Mouse (Mus musculus) embryo, embryonic 10.5 days (tissue): ENCODE results near the gene Med14.
A peak's percentile ranks its signal among the peaks of the same experiment; 100 is the strongest.

Source experiments
- DNase-seq: peaks from one replicate; pipeline ENCODE4 v3.0.0-alpha.2; 2015; ENCODE audit warnings: low spot score

The Med14 gene

DNA sequence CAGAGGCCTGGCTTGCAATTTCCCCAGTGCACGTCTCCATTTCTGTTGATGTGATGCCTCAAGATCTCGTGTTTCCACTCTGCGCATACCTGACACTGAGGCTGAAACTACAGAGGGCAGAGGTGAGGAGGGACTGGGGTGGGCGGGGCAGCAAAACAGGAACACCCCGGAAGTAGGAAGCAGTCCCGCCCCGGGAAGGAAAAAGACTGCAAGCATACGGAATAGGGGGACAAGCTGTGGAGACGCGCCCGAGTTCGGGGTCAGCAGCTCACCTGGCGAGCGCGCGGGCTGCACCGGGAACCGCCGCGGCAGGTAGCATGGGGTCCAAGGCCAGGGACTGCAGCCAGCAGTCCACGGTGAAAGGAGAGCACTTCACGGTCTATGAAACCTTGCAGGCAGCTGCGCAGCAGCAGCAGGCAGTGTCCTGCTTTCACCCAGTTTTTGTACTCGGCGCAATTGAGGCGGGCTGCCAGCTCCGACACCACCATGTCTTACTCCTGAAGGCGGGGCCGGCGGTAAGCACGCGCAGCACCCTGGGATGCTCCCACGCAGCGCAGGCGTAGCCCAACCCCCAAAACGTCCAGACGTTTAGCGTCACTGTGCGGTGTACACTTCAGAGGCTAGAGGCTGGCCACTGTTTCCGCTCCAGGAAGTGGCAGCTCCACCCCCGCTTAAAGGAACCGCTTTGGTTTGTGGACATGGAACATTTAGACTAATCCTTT, 88.7 kb downstream of the Med14 start, which contains the start of gene 1810030O07Rik:
Gene 1810030O07Rik, minus strand, starts transcription at position 615 of the 722 bp plus-strand sequence.
- DNase-seq, result peak; percentile 90

GRCm38 (mm10) chrX:12653879-12654278, 108.0 kb downstream of the Med14 start:
- DNase-seq, result no peak

DNA sequence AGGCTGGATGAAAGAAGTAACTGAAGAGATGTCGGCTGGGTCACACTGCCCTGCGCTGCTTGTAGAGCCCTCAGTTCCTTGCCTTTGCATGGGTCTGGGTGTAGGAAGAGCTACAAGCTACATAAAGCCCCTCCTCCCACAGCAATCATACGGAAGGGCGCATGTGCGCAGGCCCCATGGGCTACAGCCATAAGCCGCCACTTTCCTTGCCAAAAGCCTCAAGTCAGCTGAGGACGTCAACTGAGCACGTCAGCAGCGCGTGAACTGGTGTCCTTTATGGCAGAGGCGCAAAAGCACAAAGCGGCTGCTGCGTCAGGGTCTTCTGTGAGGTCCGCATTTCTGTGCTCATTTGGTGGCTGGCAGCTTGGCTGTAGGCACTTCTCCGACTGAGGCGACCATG, 110.0 kb downstream of the Med14 start:
- DNase-seq, result no peak

DNA sequence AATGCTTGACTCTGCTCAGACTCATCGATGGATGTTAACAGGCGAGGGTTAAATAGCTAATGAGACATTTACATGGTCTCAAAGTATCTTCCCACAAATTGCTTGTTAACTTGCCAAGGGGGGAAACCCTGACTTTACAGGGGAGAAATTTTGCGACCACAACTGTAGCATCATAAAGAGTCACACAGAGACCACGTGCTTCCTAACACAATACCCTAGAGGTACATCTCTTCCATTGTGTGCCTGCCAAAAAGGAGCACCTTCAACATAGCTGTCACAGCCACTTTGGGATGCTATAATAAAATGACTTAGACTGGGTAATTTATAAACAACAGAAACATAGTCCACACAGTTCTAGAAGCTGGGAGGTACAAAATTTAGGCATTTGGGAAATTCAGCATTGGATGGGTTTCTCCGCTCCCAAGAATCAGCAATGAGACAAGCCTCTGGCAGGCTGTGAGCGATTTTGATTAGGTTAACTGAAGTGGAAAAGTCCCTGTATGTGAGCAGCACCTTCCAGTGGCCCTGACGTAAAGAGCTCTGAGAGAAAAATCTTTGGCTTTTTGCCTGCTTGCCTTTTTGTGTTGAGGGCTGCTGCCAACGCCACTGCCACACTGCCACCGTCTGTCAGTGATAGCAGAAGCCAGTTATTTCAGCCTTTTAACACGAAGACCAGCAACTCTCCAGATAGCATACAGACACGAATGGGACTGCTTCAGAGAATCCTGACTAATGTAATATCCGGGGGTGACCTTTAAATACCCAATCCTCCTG, 116.2 kb downstream of the Med14 start:
- DNase-seq, result no peak

DNA sequence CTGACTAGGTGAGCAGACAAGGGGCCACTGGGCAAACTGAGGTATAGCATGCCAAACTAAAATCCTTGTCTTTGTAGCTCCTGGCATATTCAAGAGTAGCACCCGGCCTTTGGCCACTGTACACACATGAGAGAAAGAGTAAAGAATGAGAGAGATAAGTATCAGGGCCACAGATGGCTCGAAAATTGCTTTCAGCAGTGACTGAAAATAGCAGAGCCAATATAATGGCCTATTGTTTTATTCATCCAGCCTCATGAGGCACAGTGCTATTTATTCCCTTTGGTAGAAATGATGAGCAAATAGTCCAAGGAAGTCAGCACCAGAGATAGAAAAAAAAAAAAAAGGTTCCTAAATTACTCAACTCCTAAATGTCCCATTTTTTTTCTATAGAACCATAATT, 116.9 kb downstream of the Med14 start:
- DNase-seq, result no peak
